Mouse (Mus musculus) limb, embryonic 15.5 days (tissue): ENCODE data around the gene Ccdc47. TPM values are rescaled to one million over a fixed set of nuclear protein-coding genes. Genes with fewer than 3 reads are reported as not detected.

Source experiments
- ATAC-seq: fragments of 200-750 bp; cut with Nextera tagmentation; 2 replicates; pipeline ENCODE4 v1.8.0; 2017; ENCODE audit warnings: low read depth, moderate TSS enrichment; ENCODE audit not compliant: insufficient number of reproducible peaks, low FRiP score, low TSS enrichment
- H3K27ac ChIP-seq: fragments of 300-500 bp; sonication (generic); 2 replicates; pipeline ENCODE4 v1.5.1; 2015; ENCODE audit warnings: moderate library complexity, mild to moderate bottlenecking, inconsistent platforms
- H3K27me3 ChIP-seq: fragments of 300-500 bp; sonication (generic); 2 replicates; pipeline ENCODE4 v1.6.1; 2015; ENCODE audit warnings: inconsistent platforms
- H3K36me3 ChIP-seq: fragments of 300-500 bp; sonication (generic); 2 replicates; pipeline ENCODE4 v1.6.1; 2015; ENCODE audit warnings: inconsistent platforms
- H3K4me1 ChIP-seq: fragments of 300-500 bp; sonication (generic); 2 replicates; pipeline ENCODE4 v1.6.1; 2015; ENCODE audit warnings: inconsistent platforms
- H3K4me2 ChIP-seq: fragments of 300-500 bp; sonication (generic); 2 replicates; pipeline ENCODE4 v1.6.1; 2015; ENCODE audit warnings: mild to moderate bottlenecking, inconsistent platforms
- H3K4me3 ChIP-seq: fragments of 300-500 bp; sonication (generic); 2 replicates; pipeline ENCODE4 v1.5.1; 2015; ENCODE audit warnings: mild to moderate bottlenecking, inconsistent platforms
- H3K9ac ChIP-seq: fragments of 300-500 bp; sonication (generic); 2 replicates; pipeline ENCODE4 v1.6.1; 2015; ENCODE audit warnings: inconsistent platforms
- H3K9me3 ChIP-seq: fragments of 300-500 bp; sonication (generic); 2 replicates; pipeline ENCODE4 v1.6.1; 2016; ENCODE audit warnings: inconsistent platforms
- WGBS: fragments of 180-500 bp; shearing (Covaris S2); methylation state at CpG from one replicate; pipeline ENCODE4 v1.1.7; 2015; 5-methylcytosine and 5-hydroxymethylcytosine counted together
- polyA plus RNA-seq: library from polyadenylated mRNA; unstranded; fragments of >200 nt; fragmentation: Nextera tagmentation; extraction: Ambion mirVana; gene quantifications from 2 replicates; pipeline ENCODE4 v1.2.1, GENCODE M21; 2015

Ccdc47 gene
- polyA plus RNA-seq, 1 experiment from 2014 or later, result 83.6 TPM

- Histone ChIP-seq H3K36me3 (peaks cover 16% of the 10 kb centered on the region), H3K4me1 (peaks cover 7% of the 10 kb centered on the region), H3K4me3 (no peak overlapping the region), H3K9ac (no peak overlapping the region), H3K9me3 (no peaks in the 10 kb centered on the region), H3K4me2 (no peak overlapping the region), H3K27ac (no peak overlapping the region), H3K27me3 (no peaks in the 10 kb centered on the region)
- ATAC-seq, result no peak
- WGBS, result 28% methylated on average over 3 of the region's 3 CpGs
Observed at GRCm38 (mm10) chr11:106175081-106175480, 41.1 kb downstream of the Ccdc47 start.

- Histone ChIP-seq H3K9me3 (no peaks in the 10 kb centered on the region), H3K4me3 (no peak overlapping the region), H3K27ac (no peak overlapping the region), H3K4me1 (peaks cover 6% of the 10 kb centered on the region), H3K27me3 (no peaks in the 10 kb centered on the region), H3K9ac (no peak overlapping the region), H3K36me3 (peaks cover 21% of the 10 kb centered on the region), H3K4me2 (no peak overlapping the region)
- ATAC-seq, result no peak
- 66% methylated on average over 5 of the region's 5 CpGs for WGBS
Observed at GRCm38 (mm10) chr11:106174372-106174771, 41.8 kb downstream of the Ccdc47 start.

- Histone ChIP-seq H3K36me3 (peaks cover 26% of the 10 kb centered on the region), H3K4me3 (no peak overlapping the region), H3K9me3 (no peaks in the 10 kb centered on the region), H3K4me1 (peaks cover 6% of the 10 kb centered on the region), H3K27me3 (no peaks in the 10 kb centered on the region), H3K4me2 (no peak overlapping the region), H3K27ac (no peak overlapping the region), H3K9ac (no peak overlapping the region)
- 98% methylated on average over 2 of the region's 2 CpGs for WGBS
- no peak for ATAC-seq
Observed at GRCm38 (mm10) chr11:106173228-106173627, 42.9 kb downstream of the Ccdc47 start.

GRCm38 (mm10) chr11:106170807-106171206 is 45.3 kb downstream of the Ccdc47 start:
- peaks cover 44% of the 10 kb centered on the region for H3K36me3 ChIP-seq
- no peaks in the 10 kb centered on the region for H3K9me3 ChIP-seq
- no peak overlapping the region for H3K9ac ChIP-seq
- H3K27ac ChIP-seq, result no peak overlapping the region
- 71% methylated on average over 7 of the region's 7 CpGs for WGBS
- no peak overlapping the region for H3K4me3 ChIP-seq
- no peaks in the 10 kb centered on the region for H3K27me3 ChIP-seq
- H3K4me1 ChIP-seq, result peaks cover 6% of the 10 kb centered on the region
- no peak for ATAC-seq
- no peak overlapping the region for H3K4me2 ChIP-seq

- no peak overlapping the region for H3K27ac ChIP-seq
- no peak for ATAC-seq
- H3K4me3 ChIP-seq, result no peak overlapping the region
- peaks cover 67% of the 10 kb centered on the region for H3K36me3 ChIP-seq
- WGBS, result 73% methylated on average over 5 of the region's 5 CpGs
- no peak overlapping the region for H3K9ac ChIP-seq
- no peak overlapping the region for H3K4me2 ChIP-seq
- H3K27me3 ChIP-seq, result no peaks in the 10 kb centered on the region
- no peaks in the 10 kb centered on the region for H3K9me3 ChIP-seq
- no peaks in the 10 kb centered on the region for H3K4me1 ChIP-seq
Observed at GRCm38 (mm10) chr11:106167435-106167834, 48.7 kb downstream of the Ccdc47 start.

- H3K27me3 ChIP-seq, result no peaks in the 10 kb centered on the region
- no peak overlapping the region for H3K4me3 ChIP-seq
- no peak for ATAC-seq
- no peak overlapping the region for H3K27ac ChIP-seq
- H3K36me3 ChIP-seq, result peaks cover 55% of the 10 kb centered on the region
- no peak overlapping the region for H3K4me2 ChIP-seq
- WGBS, result 91% methylated on average over 16 of the region's 16 CpGs
- H3K9ac ChIP-seq, result no peak overlapping the region
- peaks cover 21% of the 10 kb centered on the region for H3K4me1 ChIP-seq
- H3K9me3 ChIP-seq, result no peaks in the 10 kb centered on the region
Observed at GRCm38 (mm10) chr11:106164601-106165180, 51.5 kb downstream of the Ccdc47 start.

- H3K27me3 ChIP-seq, result no peaks in the 10 kb centered on the region
- peaks cover 32% of the 10 kb centered on the region for H3K4me1 ChIP-seq
- H3K27ac ChIP-seq, result no peak overlapping the region
- H3K9ac ChIP-seq, result no peak overlapping the region
- no peak overlapping the region for H3K4me3 ChIP-seq
- H3K36me3 ChIP-seq, result peaks cover 49% of the 10 kb centered on the region
- WGBS, result 81% methylated on average over 4 of the region's 4 CpGs
- ATAC-seq, result no peak
- H3K4me2 ChIP-seq, result no peak overlapping the region
- H3K9me3 ChIP-seq, result no peaks in the 10 kb centered on the region
Observed at GRCm38 (mm10) chr11:106163546-106163945, 52.6 kb downstream of the Ccdc47 start.

- 57% methylated on average over 2 of the region's 2 CpGs for WGBS
- Histone ChIP-seq H3K4me2 (no peak overlapping the region), H3K9me3 (no peaks in the 10 kb centered on the region), H3K27ac (no peak overlapping the region), H3K4me1 (peaks cover 42% of the 10 kb centered on the region), H3K27me3 (no peaks in the 10 kb centered on the region), H3K36me3 (peaks cover 52% of the 10 kb centered on the region), H3K9ac (no peak overlapping the region), H3K4me3 (no peak overlapping the region)
- no peak for ATAC-seq
Observed at GRCm38 (mm10) chr11:106162237-106162636, 53.9 kb downstream of the Ccdc47 start.

- H3K4me1 ChIP-seq, result peaks cover 45% of the 10 kb centered on the region
- peak within 1 kb of the TSS; percentile 97 for H3K27ac ChIP-seq
- H3K36me3 ChIP-seq, result peaks cover 55% of the 10 kb centered on the region
- H3K4me2 ChIP-seq, result peak within 1 kb of the TSS; percentile 84
- peak within 1 kb of the TSS; percentile 90 for H3K9ac ChIP-seq
- 27% methylated on average over 22 of the region's 22 CpGs for WGBS
- H3K4me3 ChIP-seq, result peak within 1 kb of the TSS; percentile 78
- H3K9me3 ChIP-seq, result no peaks in the 10 kb centered on the region
- H3K27me3 ChIP-seq, result no peaks in the 10 kb centered on the region
- ATAC-seq, result peak; percentile 1; the same call in 1 of the 2 replicates
Observed at GRCm38 (mm10) chr11:106160841-106161721, 55.1 kb downstream of the Ccdc47 start, which contains the start of the genes Gm10840 and Limd2. Gene Gm10840, plus strand, starts transcription at chr11:106160850. Gene Limd2, minus strand, starts transcription at chr11:106160860.

GRCm38 (mm10) chr11:106159921-106160840 is 56.0 kb downstream of the Ccdc47 start:
- Histone ChIP-seq H3K4me1 (peaks cover 49% of the 10 kb centered on the region), H3K4me3 (peak overlapping the region; percentile 78), H3K27me3 (no peaks in the 10 kb centered on the region), H3K9ac (peak overlapping the region; percentile 90), H3K27ac (peak overlapping the region; percentile 97), H3K4me2 (peak overlapping the region; percentile 84), H3K9me3 (no peaks in the 10 kb centered on the region), H3K36me3 (peaks cover 51% of the 10 kb centered on the region)
- ATAC-seq, result peak; percentile 36; the same call in 1 of the 2 replicates
- WGBS, result under 1% methylated on average over 69 of the region's 106 CpGs

GRCm38 (mm10) chr11:106159216-106159920 is 56.8 kb downstream of the Ccdc47 start:
- H3K4me3 ChIP-seq, result peak overlapping the region; percentile 78
- H3K36me3 ChIP-seq, result peaks cover 52% of the 10 kb centered on the region
- peak; percentile 26 for ATAC-seq
- H3K27ac ChIP-seq, result peak overlapping the region; percentile 97
- H3K9me3 ChIP-seq, result no peaks in the 10 kb centered on the region
- H3K9ac ChIP-seq, result peak overlapping the region; percentile 90
- no peaks in the 10 kb centered on the region for H3K27me3 ChIP-seq
- under 1% methylated on average over 24 of the region's 25 CpGs for WGBS
- peak overlapping the region; percentile 84 for H3K4me2 ChIP-seq
- H3K4me1 ChIP-seq, result peaks cover 49% of the 10 kb centered on the region
